Mouse (Mus musculus) kidney, adult 11 months (tissue): ENCODE results near the gene Gm20388.
A peak's percentile ranks its signal among the peaks of the same experiment; 100 is the strongest.

Experiments used
- DNase-seq: peaks from one replicate; pipeline ENCODE4 v3.0.0; 2022

The Gm20388 gene

DNA sequence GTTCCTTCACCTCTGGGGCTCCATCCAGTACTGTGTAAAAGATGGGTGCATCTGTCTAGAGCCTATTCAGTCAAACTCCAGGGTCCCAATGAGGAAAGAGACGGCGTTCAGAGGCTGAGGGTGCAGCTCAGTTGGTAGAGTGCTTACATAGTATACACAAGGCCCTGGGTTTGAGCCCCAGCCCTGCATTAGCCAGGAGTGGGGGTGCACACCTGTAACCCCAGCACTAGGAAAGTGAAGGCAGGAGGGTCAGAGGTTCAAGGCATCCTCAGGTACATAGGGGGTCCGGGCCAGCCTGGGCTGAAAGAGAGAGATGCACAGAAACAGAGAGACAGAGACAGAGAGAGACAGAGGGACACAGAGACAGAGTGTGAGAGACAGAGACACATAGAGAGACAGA is 302.6 kb downstream of the Gm20388 start:
- DNase-seq: no peak

DNA sequence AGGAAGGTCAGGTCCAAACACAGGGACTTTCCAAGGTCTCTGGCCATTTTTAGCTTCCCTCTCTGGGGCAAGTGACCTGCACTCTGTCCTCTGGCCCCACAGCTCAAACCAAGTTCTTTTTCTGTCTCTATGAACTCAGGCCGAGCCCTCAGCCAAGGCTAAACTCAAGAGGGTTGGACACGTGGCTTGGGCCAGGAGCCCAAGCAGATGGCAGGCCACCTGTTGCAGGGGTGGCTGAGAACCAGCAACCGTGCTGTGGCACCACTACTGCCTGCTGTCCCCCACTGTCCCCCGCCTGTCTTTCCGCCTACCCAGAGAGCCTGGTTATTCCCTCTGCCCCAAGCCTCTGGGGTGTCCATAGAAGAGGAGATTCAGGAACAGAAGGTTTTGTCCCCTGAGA is 303.3 kb downstream of the Gm20388 start:
- DNase-seq: peak; percentile 31

DNA sequence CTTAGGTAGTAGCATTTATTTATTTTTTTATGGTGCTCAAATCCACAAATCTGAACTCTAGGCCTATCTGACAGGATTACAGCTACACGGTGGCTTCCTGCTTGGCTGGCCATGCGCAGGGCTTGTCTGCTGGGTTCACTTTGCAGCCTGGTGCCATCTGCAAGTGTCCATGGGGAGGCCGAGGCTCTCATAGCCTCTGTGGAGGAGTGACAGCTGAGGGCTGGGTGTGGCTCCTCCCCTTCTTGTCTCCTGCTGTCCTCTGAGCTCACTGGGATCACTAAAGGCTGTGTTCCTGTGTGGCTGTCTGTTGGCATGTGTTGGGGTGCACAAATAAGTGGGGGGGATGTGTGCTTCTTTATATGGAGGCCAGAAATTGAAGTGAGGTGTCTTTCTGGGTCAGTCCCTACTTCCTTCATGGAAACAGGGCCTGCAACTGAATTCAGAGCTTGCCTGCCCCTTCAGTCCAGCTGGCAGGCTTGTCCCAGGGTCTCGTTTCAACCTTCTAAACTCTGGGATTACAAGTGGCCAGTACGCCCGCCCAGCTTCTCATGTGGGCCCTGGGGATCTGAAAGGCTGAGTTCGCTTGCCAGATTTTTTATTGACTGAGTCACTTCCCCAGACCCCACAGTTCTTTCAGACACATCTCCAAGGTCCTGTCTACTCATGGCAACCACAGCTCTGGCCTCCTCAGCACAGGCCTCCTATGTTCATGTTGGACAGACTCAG is 304.9 kb downstream of the Gm20388 start:
- DNase-seq: no peak

DNA sequence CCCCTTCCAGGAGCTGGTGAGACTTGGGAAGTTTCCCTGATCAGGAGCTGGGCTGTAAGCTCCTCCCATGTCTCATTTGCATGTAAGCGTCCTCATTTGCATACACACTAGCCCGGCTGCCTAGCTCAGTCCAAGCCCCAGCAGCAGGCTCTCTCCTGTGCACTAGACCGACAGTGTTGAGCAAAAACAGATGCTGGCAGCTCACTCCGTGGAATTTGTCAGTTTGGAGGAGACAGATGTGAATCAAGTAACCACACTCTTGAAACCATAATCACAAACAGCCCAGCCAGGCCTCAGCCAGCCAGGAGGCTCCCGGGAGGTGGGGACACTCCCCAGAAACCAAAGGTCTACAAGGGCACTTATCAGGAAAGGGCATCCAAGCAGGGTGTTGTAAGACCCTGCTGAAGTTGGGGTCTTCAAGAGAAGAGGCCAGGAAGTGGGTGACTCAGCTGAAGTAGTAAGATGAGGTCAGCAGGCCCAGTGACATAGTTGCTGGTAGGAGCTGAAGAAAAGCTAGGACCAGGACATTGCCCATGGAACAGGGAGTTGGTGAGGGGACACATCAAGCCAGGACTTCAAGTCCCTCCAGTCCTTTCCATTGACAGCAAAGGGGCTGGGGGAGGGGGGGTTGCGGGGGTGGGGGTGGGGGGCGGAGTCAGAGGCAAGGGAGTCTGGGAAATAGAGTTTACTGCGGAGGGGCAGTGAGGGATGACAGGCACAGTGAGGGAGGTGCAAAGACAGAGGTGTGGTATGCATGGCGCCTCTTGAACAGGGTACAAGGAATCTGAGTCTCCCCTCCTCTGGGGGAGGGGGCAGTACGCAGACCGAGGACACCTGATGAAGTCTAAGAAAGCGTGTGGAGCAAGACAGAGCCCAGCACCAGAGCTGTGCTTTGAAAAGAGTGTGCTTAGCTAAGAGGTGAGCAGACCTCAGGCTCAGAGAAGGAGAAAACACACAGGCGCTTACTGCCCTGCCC is 306.5 kb downstream of the Gm20388 start:
- DNase-seq: peak; percentile 44

DNA sequence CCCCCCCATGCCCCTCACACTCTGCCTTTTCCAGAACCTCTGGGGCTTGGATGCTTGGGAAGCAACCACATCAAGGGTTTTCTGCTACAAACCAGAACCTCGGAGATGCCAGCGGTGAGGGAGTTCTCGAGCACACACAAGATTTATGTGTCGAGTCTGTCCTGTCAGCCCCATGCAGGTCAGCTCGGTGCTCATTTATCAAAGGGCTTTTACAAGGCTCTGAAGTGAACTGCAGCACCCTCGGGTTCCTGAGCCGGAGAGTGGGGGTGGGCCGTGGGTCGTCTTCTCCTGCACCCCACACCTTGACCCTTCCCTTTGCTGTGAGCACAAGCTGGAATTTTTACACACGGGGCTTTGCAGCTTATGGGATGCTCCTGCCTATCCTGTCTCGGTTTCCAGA is 311.9 kb downstream of the Gm20388 start:
- no peak for DNase-seq

DNA sequence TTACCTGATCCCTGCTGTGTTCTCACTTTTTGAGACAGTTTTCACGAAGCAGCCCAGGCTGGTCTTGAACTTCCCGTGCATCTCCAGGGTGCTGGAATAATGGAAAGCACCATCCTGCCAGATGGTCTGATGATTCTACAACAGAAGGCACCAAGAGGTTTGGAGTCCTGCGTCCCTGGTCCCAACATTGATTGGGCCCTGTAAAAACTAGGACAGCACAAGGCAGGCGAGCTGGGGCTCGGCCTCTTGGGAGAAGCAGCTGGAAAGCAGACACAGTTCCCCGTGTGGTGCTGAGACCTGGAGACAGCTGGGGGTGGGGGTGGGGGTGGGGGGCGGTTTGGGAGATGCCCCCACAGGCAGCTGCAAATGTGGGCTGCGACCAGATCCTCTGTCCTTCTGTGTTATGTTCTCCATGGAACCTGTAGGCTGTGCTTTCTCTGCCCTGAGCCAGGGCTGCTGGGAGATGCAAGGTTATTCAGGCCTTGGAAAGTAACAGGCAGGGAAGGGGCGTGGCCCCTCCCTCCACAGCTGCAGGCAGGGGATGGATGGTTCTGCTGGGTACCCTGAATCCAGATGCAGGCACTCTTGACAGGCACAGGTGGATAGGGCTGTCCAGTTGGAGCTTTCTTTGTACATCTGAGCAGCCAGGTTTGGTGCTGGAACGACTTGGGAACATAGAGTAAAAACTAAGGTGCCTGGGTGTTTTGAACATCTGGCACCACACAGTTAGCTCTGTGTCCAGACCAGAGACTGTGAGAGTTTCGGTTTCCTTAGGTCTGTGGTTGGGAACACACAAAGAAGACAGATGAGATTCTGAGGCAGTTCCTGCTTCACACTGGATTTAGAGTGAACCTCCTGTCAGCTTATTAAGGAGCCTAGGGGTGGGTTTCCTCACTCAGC is 314.1 kb downstream of the Gm20388 start:
- no peak for DNase-seq

DNA sequence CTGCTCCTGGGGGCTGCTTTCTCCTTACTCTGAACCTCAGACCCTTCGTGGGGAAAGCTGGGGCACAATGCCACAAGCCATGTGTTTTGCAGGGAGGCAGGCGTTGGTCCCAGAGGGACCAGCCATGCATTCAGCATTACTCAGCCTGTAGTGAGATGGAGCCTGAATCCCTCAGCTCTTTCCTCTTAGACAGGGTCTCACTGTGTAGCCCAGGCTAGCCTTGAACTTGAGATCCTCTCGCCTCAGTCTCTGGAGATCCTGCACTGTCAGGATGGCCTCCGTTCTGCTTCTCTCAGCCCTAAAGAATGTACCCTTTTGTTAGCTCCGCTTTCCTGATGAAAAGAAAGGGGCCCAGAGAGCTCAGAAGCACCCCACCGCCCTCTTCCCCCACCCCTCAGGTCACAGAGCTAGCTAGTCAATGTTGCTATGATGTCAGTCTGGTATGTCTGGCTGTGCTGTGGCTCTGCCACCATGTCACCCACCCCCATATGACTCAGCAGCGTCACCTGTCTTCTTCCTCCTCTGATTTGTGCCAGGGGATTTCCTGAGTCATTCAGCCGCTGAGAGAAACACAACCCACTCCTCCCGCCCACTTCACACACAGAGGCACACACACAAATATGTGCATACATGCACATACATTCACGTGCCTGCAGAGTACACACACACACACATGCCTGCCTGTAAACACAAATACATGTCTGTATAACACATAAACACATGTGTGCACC is 314.9 kb downstream of the Gm20388 start:
- DNase-seq: no peak

DNA sequence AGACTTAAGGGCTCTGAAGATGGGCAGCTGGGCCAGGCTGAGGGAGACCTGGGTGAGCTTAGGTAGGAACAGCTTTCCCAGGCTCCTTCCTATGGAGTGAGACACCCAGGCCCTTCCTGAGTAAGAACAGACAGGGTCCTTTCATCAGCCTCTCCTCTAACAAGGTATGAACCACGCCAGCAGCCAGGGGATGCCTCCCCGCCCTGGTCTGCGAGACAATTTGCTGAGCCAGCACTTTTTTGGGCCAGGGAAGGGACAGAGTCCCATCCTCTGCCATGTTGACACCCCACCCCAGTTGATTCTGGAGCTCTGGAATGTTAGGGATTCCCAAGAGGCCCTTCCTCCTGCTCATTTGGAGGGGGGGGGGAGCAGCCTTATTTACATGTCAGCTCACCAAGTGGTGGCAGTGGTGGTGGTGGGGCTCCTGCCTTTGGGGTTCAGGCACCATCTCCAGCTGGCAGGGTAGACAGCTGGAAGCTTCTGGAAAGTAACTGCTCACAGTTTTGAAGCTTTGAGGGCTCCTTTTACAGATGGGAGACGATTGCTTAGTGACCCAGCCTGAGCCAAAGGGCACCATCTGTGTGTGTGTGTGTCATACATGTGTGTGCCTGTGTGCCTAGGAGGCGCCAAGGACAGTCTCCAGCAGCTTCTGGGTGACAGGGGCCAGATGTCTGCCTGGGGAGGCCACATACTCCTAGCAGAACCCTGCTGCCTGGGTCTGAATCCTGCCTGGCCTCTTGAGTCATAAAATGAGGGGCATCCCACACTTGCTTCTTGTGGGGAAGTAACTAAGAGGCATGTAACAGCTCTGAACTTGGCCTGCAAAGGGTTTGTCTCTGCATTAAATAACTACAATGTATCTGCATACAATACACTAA is 316.3 kb downstream of the Gm20388 start:
- no peak for DNase-seq

DNA sequence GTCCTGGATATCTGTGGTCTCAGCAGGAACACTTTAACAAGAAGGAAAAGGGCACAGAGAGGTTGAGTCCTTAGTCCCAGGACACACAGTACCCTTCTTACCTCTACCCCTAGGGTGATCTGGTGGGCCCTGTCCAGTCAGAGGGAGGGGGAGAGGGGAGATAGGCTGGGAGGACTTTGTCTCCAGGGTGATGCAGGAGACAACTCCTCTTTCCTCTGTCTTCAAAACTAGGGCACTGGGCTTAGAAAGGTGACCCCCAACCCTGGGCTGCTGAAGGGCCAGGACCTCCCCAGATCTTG is 316.9 kb downstream of the Gm20388 start:
- DNase-seq: no peak

DNA sequence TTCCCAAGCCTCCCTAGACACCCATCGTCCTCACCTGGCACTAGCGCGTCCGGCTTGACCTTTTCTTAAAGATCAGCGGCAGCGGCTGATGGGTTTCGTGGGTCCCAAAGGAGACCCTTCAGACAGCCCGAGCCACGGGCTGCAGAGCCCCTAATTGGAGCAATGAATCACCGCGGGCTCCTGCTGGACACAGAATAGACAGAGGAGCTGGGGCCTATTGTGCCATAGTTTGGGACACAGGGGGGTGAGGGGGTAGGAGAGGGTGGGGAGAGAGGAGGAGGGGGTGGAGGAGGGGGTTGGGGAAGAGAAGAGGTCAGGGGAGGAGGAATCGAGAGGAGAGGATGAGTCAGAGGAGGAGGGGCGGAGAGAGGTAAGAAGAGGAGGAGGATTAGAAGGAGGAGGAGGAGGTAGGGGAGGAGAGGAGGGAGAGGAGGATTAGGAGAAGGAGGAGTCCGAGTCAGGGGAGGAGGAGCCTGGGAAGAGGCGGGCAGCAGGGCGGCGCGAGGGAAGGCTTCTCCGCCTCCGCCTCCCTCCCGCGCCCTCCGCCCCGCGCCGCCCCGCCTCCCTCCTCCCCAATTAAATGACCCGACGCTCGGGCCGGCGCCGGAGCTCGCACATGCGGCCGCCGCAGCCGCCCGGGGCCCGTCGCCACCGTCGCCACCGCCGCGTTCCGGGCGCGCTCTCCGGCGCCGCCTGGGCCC is 317.4 kb downstream of the Gm20388 start, which contains the start of gene Gse1:
Gse1 (plus strand) TSS at position 566 of the 701 bp plus-strand sequence.
- peak; percentile 72 for DNase-seq

DNA sequence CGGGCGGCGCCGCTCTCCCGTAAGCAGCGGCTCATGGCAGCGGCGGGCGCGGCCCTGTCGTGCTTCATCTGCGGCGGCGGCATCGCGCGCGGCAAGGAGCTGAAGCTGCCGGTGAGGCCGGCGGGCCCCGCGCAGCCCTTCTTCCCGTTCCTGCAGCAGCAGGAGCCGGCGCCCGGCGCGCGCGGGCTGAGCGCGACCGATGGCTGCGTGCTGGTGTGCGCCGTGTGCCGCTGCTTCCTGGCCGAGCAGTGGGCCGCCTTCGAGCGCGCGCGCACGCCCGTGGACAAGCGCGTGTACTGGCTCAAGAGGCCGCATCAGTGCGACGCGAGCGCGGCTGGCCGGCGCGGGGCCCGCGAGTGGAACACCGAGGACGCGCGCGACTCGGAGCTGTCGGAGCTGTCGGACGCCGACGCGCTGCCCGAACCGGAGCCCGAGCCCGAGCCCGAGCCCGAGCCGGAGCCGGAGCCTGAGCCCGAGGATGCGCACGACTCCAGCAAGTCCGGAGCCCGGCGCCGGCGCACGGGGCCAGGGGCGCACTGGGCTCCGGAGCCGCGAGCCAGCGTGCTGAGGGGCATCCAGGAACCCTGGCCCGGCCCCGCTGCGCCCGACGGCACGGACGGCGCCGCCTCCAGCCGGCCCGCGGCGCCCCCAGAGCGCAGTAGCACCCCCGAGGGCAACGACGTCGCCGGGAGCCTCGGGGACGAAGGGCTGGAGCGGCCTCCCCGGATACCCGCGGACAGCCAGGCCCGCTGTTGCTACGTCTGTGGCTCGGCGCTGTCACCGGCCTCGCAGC is 318.3 kb downstream of the Gm20388 start:
- no peak for DNase-seq

DNA sequence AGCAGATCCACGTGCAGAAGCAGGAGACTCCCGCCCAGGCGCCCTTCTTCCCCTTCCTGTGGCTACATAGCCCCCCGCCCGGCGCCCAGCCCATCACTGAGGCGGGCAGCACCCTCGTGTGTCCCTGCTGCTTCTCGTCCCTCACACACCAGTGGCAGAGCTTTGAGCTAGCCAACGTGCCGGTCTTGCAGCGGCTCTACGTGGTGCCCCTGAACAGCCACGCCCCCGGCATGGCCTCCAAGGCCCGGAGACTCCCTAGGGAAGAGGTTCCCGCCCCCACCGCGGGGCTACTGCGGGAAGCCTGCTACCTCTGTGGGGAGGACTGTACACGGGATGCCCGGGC is 318.9 kb downstream of the Gm20388 start:
- DNase-seq: peak; percentile 28

DNA sequence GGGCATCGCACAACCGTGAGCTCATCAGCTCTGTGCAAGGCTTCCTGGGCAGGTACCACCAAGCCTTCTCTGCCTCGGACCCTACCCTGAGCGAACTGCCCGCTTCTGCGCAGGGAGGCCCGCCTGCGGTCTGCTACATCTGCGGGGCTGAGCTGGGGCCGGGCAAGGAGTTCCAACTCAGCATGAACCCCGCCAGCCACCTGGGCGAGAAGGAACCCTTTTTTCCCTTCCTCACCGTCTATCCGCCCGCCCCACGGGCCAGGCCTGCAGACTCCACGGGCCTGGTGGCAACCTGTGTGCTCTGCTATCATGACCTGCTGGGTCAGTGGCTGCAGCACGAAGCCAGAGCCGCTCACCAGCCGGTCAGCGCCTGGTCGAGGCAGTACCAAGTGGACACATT is 319.4 kb downstream of the Gm20388 start:
- DNase-seq: no peak

DNA sequence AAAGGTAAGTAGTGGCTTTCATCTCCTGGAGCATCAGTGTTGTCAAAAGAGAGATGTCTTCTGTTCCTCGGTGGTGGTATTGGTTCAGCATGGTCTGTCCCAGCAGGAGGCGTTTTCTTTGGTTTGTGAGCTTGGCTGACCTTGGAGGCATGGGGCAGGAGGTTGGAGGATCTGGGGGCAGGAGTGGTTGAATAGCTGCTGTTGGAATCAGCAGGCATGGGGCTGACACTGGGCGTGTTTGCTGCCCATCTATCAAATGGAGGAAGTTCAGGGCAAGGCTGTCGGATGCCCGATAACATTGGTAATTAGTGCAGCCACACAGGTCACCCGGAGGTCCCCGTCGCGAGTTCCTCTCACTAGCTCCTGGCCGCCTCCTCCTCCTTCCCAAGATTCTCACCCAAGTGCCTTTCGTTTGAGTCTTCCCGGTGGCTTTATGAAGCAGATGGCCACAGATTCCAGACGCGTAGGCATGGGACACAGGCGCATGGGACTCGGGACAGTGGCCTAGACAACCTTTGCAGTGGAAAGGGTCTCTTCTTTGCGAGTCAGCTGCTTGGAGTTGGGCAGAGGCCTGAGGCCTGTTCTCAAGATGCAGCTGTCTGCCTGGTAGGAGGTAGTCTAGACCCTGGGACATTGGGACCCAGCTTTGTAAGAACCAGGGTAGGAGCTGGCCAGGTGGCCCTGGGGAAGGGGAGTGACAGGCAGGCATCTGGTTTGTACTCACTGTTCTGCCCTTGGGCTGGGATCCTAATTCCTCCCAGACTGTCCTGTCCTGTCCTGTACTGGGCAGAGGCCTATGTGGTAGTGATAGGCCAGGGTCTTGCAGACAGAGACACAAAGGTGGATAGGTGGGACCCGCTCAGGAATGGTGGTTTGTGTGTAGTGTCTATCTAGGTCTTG is 320.3 kb downstream of the Gm20388 start:
- peak; percentile 65 for DNase-seq

DNA sequence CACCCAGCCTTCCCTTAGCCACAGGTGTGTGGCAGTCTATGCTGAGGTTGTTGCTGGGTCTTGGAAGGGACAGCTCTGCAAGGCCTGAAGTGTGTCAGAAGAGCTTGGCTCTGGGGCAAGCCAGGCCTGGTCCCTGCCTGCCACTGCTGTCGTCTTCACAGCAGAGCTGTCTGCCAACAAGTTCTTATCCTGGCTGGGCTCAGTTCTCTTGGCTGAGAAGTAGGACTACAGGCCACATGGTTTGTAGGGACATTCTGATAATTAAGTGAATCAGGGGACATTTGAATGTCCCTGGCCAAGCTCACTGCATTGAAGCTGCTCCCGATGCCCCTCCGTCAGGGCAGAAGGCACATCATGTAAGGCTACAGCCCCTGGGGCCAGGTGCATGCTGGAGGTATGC is 321.2 kb downstream of the Gm20388 start:
- DNase-seq: no peak

DNA sequence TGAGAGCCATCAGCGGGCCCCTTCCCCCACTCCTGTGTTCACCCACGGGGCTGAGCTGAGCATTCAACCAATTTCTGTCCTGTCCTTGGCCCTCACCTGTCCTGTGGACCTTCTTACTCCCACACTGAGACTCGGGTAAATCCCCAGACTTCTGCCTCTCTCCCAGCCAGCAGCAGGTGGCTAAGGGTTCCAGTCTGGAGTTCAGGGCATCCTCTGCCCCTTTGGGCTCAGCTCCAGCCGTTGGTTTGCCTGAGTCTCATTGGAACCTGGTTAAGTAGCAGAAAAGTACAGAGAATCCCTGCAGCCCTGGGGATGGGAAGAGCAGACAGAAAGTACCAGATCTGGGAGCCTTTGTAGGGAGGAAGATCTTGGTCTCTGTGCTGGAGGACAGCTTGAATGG is 321.8 kb downstream of the Gm20388 start:
- DNase-seq: no peak

DNA sequence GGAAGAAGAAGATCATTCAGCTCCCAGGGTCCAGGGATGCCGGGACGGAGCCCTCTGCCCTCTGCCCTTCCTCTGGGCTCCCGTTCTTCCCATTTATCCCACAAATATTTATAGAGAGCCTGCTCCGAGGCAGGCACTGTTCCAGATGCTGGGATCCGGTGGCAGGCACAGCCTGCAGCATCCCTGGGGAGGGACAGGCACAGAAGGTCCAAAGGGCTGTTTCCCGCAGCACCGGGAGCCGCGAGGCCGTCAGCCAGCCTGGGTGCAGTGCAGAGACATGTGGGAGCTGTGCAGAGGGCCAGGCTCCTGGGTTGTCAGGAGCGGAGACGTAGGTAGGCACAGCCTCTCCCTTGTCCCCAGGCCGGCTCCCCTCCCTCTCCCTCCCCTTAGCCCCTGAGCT is 322.3 kb downstream of the Gm20388 start:
- peak; percentile 28 for DNase-seq

DNA sequence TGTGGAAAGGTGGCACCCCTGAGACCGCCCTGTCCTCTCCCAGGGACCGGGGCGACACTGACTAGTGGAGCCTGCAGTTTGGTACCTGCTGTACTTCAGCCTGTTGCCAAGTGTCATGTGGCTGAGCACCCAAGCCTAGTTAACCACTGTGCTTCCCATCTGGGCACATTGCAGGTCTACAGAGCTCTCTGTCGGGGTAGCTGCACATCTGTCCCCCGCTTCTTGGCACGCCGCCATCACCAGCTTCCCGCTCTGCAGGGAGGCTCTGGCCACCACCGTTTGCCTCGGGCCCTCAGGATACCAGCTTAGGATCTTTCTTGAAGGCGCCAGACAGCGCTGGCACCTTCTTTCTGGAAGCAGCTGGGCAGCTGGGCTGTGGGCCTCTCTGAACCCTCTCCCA is 323.8 kb downstream of the Gm20388 start:
- DNase-seq: no peak

DNA sequence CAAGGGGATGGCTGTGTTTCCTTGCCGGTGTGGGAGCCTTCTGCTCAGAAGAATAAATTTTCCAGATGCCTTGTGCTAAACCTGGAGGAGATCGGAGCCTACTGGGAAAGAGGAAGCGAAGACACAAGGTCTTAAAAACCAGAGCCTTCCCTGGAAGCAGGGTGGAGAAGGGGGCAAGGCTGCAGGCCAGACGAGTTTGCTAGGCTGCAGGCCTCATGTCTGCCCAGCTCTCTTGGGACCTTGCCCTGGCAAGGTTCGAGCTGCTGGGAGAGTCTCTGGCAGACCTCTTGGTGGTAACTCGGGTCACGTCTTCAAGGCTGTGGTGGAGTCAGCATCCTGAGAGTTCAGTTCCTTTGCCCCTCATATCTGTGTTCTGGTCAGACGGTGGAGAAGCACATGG is 324.2 kb downstream of the Gm20388 start:
- DNase-seq: no peak
